16 mouse cellular contexts compared by ENCODE assay signal in genomic region chr17:48877505-48877904, GRCm38 (mm10). TPM values are rescaled to one million over a fixed set of nuclear protein-coding genes. Genes with fewer than 3 reads are reported as not detected.
"Had no signal": no experiment of that assay in that cellular context is flagged by ENCODE, and none has a peak within 500 bp of the region (broad histone marks: within the 10 kb centered on the region; RNA-seq: fewer than 3 reads in every experiment).

No protein-coding gene starts in this region.

- H3K36me3 ChIP-seq: intestine, embryonic 15.5 days; kidney, embryonic 15.5 days; limb, embryonic 12.5 days; liver, embryonic 13.5 days; lung, embryonic 15.5 days; midbrain, embryonic 12.5 days had no signal

- H3K9me3 ChIP-seq: intestine, embryonic 15.5 days; kidney, embryonic 15.5 days; limb, embryonic 12.5 days; liver, embryonic 13.5 days; lung, embryonic 15.5 days; midbrain, embryonic 12.5 days had no signal

- ATAC-seq: intestine, embryonic 15.5 days; liver, postnatal 0 days had no signal

- H3K27me3 ChIP-seq: intestine, embryonic 15.5 days; limb, embryonic 12.5 days; liver, embryonic 13.5 days; lung, embryonic 15.5 days; megakaryocyte, embryonic 14.5 days; midbrain, embryonic 12.5 days had no signal

- H3K9ac ChIP-seq: intestine, embryonic 15.5 days; kidney, embryonic 15.5 days; limb, embryonic 12.5 days; liver, embryonic 13.5 days; liver, postnatal 0 days; lung, embryonic 15.5 days; midbrain, embryonic 12.5 days had no signal

- H3K4me3 ChIP-seq: intestine, embryonic 15.5 days; kidney, embryonic 15.5 days; limb, embryonic 12.5 days; liver, embryonic 13.5 days; lung, embryonic 15.5 days; megakaryocyte, embryonic 14.5 days; midbrain, embryonic 12.5 days had no signal

- DNase-seq: kidney, adult 18-20 months; kidney, postnatal 25 days; liver; liver, embryonic 13.5 days; liver, postnatal 0 days; lung, postnatal 14 days; spleen, adult 18-20 months; thymus, adult 2 months; thymus, postnatal 25 days had no signal

- H3K4me1 ChIP-seq: intestine, embryonic 15.5 days; kidney, embryonic 15.5 days; limb, embryonic 12.5 days; liver, embryonic 13.5 days; lung, embryonic 15.5 days; megakaryocyte, embryonic 14.5 days; midbrain, embryonic 12.5 days had no signal

- H3K27ac ChIP-seq: intestine, embryonic 15.5 days; kidney, embryonic 15.5 days; limb, embryonic 12.5 days; liver, embryonic 13.5 days; lung, embryonic 15.5 days; macrophage; midbrain, embryonic 12.5 days had no signal

- H3K4me2 ChIP-seq: intestine, embryonic 15.5 days; kidney, embryonic 15.5 days; limb, embryonic 12.5 days; liver, embryonic 13.5 days; lung, embryonic 15.5 days; midbrain, embryonic 12.5 days had no signal

RNA-seq across cellular contexts. Expression of gene Lrfn2, which starts 54.7 kb away (rescaled TPM):
- polyA plus RNA-seq: liver, postnatal 0 days; macrophage had no signal
